Mouse (Mus musculus): ENCODE results near the gene Pclaf.

DNA sequence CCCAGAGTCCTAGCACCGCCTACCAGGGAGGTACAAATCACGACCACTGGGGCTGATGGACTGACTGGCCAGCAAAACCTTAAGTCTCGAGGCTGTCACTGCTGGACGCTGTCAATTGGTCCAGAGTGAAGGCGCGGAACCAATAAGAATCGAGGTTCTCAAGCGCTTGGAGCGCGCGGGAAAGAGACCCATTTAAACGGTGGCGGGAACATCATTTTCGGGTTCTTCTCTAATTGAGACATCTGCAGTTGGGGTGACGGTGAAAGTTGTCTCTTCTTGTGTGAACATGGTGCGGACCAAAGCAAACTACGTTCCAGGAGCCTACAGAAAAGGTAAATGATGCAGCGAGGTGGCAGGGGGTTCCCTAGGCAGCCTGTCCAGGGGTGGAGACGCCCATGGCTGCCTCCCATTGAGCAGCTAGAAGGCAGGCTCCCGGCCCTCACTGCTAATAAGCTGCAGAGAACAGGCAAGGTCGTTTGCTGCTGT is at the start of gene Pclaf:
- TF ChIP-seq CTCF (IDR thresholded peaks at IDR 0.05) (no peak), EP300 (IDR thresholded peaks at IDR 0.05) (no peak)

All from lung, postnatal 0 days (tissue).